Mouse (Mus musculus) embryonic facial prominence, embryonic 11.5 days (tissue): Measurements from ENCODE around the gene Btg4. TPM values are rescaled to one million over a fixed set of nuclear protein-coding genes. Genes with fewer than 3 reads are reported as not detected.

Source experiments
- ATAC-seq: fragments of 200-750 bp; cut with Nextera tagmentation; replicated peaks from 2 replicates; pipeline ENCODE4 v1.8.0; 2017; ENCODE audit warnings: low read depth; ENCODE audit not compliant: insufficient number of reproducible peaks, low FRiP score, low TSS enrichment
- DNase-seq: peaks from one replicate; pipeline ENCODE4 v3.0.0-alpha.2; 2015; ENCODE audit warnings: low spot score
- H3K27ac ChIP-seq: fragments of 300-500 bp; sonication (generic); replicated peaks from 2 replicates; pipeline ENCODE4 v1.5.1; 2014; ENCODE audit warnings: mild to moderate bottlenecking, low read depth, low read length, control low read depth
- H3K27me3 ChIP-seq: fragments of 300-500 bp; sonication (generic); 2 replicates; pipeline ENCODE4 v1.6.1; 2014; ENCODE audit warnings: mild to moderate bottlenecking, low read length, moderate library complexity, mixed read lengths; ENCODE audit not compliant: control insufficient read depth, insufficient read depth
- H3K36me3 ChIP-seq: fragments of 300-500 bp; sonication (generic); replicated peaks from 2 replicates; pipeline ENCODE4 v1.6.1; 2014; ENCODE audit warnings: low read depth, mild to moderate bottlenecking, low read length, moderate library complexity, mixed read lengths; ENCODE audit not compliant: control insufficient read depth, insufficient read depth
- H3K4me1 ChIP-seq: fragments of 300-500 bp; sonication (generic); 2 replicates; pipeline ENCODE4 v1.6.1; 2014; ENCODE audit warnings: low read length, mixed read lengths; ENCODE audit not compliant: control insufficient read depth, insufficient read depth
- H3K4me2 ChIP-seq: fragments of 300-500 bp; sonication (generic); 2 replicates; pipeline ENCODE4 v1.6.1; 2014; ENCODE audit warnings: low read depth, mild to moderate bottlenecking, control low read depth, low read length, moderate library complexity
- H3K4me3 ChIP-seq: fragments of 300-500 bp; sonication (generic); 2 replicates; pipeline ENCODE4 v1.5.1; 2014; ENCODE audit warnings: low read depth, low read length, control low read depth
- H3K9ac ChIP-seq: fragments of 300-500 bp; sonication (generic); replicated peaks from 2 replicates; pipeline ENCODE4 v1.6.1; 2014; ENCODE audit warnings: mild to moderate bottlenecking, control low read depth, low read length
- H3K9me3 ChIP-seq: fragments of 300-500 bp; sonication (generic); replicated peaks from 2 replicates; pipeline ENCODE4 v1.6.1; 2016; ENCODE audit warnings: mild to moderate bottlenecking, low read length, inconsistent platforms, mixed read lengths; ENCODE audit not compliant: control insufficient read depth
- WGBS: fragments of 180-500 bp; shearing (Covaris S2); extraction: QIAGEN DNeasy Blood & Tissue Kit; methylation state at CpG from one replicate; pipeline ENCODE4 v1.1.7; 2014; 5-methylcytosine and 5-hydroxymethylcytosine counted together
- polyA plus RNA-seq: library from polyadenylated mRNA; unstranded; fragments of >200 nt; fragmentation: Nextera tagmentation; extraction: Ambion mirVana; gene quantifications from 2 replicates; pipeline ENCODE4 v1.2.1, GENCODE M21; 2014

The Btg4 gene
- polyA plus RNA-seq, result not detected in 2 replicates

DNA sequence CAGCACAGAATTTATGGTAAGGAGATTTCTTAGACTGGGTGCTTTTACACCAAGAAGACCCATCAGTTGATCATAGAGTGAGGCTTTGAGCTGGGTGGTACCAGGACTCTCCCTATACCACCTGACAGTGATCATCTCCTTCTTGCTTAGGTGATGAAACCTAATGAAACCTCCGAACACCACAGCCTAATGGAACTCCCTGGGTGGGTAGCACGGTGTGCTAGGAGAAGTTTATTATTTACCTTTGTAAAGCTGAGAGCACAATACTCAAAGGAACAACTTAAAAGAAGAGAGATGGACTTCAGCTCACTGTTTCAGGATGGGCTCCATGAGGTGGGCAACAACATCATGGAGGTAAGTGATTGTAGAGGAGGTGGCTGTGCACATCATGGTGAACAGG lies at the start of gene Btg4:
TSS of gene Btg4 (plus strand) at position 301 of the 400 bp plus-strand sequence.
- H3K9ac ChIP-seq, result no peak within 1 kb of the TSS
- no peaks in the 10 kb centered on the region for H3K4me1 ChIP-seq
- H3K9me3 ChIP-seq, result no peaks in the 10 kb centered on the region
- DNase-seq, result no peak
- H3K27ac ChIP-seq, result no peak within 1 kb of the TSS
- 89% methylated on average over 2 of the region's 2 CpGs for WGBS
- no peaks in the 10 kb centered on the region for H3K36me3 ChIP-seq
- no peak within 1 kb of the TSS for H3K4me2 ChIP-seq
- no peaks in the 10 kb centered on the region for H3K27me3 ChIP-seq
- no peak within 1 kb of the TSS for H3K4me3 ChIP-seq
- no peak for ATAC-seq

DNA sequence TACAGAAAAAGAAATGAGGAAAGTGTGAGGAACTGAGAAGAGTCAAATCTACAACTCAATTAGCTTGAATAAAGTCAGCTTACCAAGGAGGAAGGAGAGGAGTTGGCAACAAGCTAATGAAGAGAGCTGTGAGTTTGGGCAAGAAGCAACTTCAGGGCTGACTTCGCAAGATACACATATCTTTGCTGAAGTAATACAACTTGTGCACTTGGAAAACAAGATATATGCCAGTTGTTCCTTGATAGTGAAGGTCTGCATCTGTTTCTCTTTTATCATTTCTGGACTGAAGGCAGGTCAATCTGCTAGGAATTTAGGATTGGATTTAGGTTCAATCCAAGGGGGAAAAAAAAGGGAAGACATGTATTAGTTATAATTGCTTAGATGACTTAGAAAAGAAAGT lies 47.1 kb upstream of the Btg4 start:
- WGBS, result 97% methylated on average over 1 of the region's 1 CpGs
- Histone ChIP-seq H3K36me3 (no peaks in the 10 kb centered on the region), H3K4me3 (no peak overlapping the region)

DNA sequence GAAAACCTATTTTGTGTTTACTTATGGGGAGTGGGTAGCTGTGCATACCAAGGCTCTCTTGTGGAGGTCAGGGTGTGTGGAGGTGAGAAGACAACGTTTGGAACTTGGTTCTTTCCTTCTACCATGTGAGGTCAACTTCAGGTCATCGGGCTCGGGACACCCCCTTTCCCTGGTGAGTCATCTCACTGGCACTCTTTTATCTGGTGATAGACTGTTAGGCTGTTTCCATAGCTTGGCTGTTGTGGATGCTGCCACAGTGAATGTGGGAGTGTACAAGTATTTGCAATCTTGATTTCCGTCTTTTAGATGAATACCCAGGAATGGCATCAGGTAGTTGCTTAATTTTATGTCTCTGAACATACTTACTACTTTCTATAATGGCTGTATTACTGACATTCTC lies 45.0 kb upstream of the Btg4 start:
- Histone ChIP-seq H3K27ac (no peak overlapping the region), H3K4me3 (no peak overlapping the region), H3K9me3 (no peaks in the 10 kb centered on the region), H3K36me3 (no peaks in the 10 kb centered on the region), H3K27me3 (no peaks in the 10 kb centered on the region), H3K9ac (no peak overlapping the region), H3K4me2 (no peak overlapping the region), H3K4me1 (no peaks in the 10 kb centered on the region)
- DNase-seq (no peak), ATAC-seq (no peak)
- 61% methylated on average over 4 of the region's 4 CpGs for WGBS

More for the DNA sequence above, 47.1 kb upstream of the Btg4 start:
- H3K4me1 ChIP-seq, result no peaks in the 10 kb centered on the region
- no peak overlapping the region for H3K4me2 ChIP-seq
- no peak for ATAC-seq
- no peaks in the 10 kb centered on the region for H3K9me3 ChIP-seq
- no peak overlapping the region for H3K9ac ChIP-seq
- no peaks in the 10 kb centered on the region for H3K27me3 ChIP-seq
- no peak overlapping the region for H3K27ac ChIP-seq
- DNase-seq, result no peak

DNA sequence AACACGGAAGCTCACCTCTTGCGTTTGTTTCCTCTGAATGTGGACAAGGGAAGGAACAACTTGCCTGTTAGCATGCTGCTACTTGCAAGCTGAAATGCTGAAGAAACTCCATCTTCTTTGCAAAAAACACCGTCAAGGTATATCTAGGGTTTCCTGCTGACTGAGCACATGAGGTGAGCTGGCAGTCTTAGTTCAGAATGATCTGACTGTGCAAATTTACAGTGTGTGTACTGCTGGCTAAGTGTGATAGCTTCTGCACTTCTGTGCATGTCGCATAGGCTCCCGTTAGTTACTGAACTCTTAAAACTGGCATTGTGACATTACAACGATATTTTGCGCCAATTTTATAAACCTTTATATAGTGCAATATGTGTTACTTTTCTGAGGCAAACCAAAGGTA lies 41.0 kb upstream of the Btg4 start:
- Histone ChIP-seq H3K27me3 (no peaks in the 10 kb centered on the region), H3K4me2 (no peak overlapping the region), H3K36me3 (no peaks in the 10 kb centered on the region), H3K9ac (no peak overlapping the region), H3K9me3 (no peaks in the 10 kb centered on the region), H3K4me1 (no peaks in the 10 kb centered on the region), H3K27ac (no peak overlapping the region), H3K4me3 (no peak overlapping the region)
- ATAC-seq (no peak), DNase-seq (no peak)
- 78% methylated on average over 7 of the region's 7 CpGs for WGBS

DNA sequence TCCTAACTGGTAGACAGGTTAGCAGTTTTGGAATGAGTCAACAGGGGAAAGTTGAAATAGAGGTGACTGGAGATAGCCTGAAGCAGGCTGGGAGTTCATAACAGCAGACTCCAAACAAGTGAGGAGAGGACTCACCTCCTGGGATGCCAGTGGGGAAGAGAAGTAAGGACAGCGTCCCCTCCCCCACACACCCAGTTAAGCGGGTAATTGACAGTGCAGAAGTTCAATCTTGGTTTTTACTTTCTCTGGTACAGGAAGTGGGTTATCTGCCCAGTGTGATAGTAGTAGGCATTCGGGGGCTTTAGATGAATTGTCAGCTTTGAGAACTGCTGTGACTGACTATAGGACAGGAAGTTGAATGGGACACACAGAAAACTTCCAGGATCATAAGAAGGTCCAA lies 40.4 kb upstream of the Btg4 start:
- WGBS, result 70% methylated on average over 3 of the region's 3 CpGs
- H3K4me3 ChIP-seq, result no peak overlapping the region
- H3K36me3 ChIP-seq, result no peaks in the 10 kb centered on the region
- H3K27me3 ChIP-seq, result no peaks in the 10 kb centered on the region
- no peak for DNase-seq
- no peaks in the 10 kb centered on the region for H3K9me3 ChIP-seq
- H3K27ac ChIP-seq, result no peak overlapping the region
- no peaks in the 10 kb centered on the region for H3K4me1 ChIP-seq
- H3K4me2 ChIP-seq, result no peak overlapping the region
- no peak for ATAC-seq
- no peak overlapping the region for H3K9ac ChIP-seq

DNA sequence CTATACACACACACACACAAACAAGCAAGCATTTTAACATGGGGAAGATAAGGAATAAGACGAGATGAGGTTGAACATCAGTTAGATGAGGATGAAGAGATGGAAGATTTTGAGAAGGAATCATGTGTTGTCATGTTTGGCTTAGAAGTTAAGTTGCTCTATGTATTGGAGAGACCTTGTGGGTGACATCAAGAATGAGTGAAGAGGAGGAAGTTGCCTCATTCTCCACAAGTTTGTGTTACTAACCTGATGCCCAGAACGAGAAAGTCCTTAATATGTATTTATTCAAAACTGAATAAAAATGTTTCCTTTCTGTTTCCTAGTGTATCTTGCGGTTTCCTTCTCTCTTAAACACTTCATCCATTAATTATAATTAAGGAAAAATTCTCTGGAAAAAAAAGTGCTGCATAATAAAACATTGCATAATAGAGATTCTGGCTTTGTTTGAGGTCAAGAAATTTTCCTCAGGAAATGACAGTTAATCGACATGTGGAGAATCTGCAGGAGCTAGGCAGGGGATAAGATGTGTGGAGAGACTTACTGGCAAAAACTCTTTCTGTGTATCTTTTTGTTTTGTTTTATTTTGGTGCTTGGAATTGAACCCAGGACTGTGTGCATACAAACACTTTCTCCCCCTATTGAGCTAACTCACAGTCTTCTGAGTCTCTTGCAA lies 39.4 kb upstream of the Btg4 start:
- H3K4me2 ChIP-seq, result no peak overlapping the region
- H3K27ac ChIP-seq, result no peak overlapping the region
- WGBS, result 92% methylated on average over 4 of the region's 4 CpGs
- H3K9ac ChIP-seq, result no peak overlapping the region
- DNase-seq, result no peak
- no peaks in the 10 kb centered on the region for H3K27me3 ChIP-seq
- no peaks in the 10 kb centered on the region for H3K9me3 ChIP-seq
- no peaks in the 10 kb centered on the region for H3K36me3 ChIP-seq
- ATAC-seq, result no peak
- no peaks in the 10 kb centered on the region for H3K4me1 ChIP-seq
- no peak overlapping the region for H3K4me3 ChIP-seq

DNA sequence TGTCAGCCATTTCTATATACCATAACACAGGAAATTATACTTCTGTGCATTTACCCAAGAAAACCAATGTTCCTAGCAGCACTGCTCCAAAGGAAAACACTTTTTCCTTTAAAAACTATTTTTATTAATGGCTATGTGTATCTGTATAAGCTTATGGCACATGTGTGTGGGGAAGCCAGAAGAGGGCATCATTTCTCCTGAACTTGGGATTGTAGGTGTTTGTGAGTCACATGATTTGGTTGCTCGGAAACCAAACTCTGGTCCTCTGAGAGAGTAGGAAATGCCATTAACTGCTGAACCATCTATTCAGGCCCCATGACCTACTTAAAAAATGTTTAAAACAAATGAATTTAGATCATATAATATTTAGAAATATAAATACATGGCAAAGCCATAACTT lies 33.7 kb upstream of the Btg4 start:
- 72% methylated on average over 1 of the region's 1 CpGs for WGBS

DNA sequence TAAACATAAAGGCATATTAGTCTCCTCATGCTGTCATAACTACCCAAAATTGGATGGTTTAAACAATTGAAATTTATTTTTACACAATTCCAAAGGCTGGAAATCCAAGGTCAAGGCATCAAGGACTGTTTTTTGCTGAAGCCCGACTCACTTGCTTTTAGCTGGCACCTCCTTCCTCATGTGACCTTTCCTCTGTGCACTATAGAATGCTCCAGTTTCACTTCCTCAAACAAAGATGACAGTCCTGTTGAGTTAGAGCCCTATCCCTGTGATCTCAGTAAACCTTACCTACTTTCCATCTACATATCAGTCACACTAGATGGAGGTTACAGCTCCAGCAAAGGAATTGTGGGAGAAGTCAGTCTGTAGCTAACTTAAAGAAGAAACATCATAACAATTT lies 30.6 kb upstream of the Btg4 start:
- Histone ChIP-seq H3K36me3 (no peaks in the 10 kb centered on the region), H3K4me1 (no peaks in the 10 kb centered on the region), H3K27me3 (no peaks in the 10 kb centered on the region), H3K9ac (no peak overlapping the region), H3K4me2 (no peak overlapping the region), H3K27ac (no peak overlapping the region), H3K4me3 (no peak overlapping the region), H3K9me3 (no peaks in the 10 kb centered on the region)
- WGBS, result 53% methylated on average over 1 of the region's 1 CpGs
- ATAC-seq (no peak), DNase-seq (no peak)

More for the DNA sequence above, 33.7 kb upstream of the Btg4 start:
- Histone ChIP-seq H3K4me3 (no peak overlapping the region), H3K4me2 (no peak overlapping the region), H3K27me3 (no peaks in the 10 kb centered on the region), H3K36me3 (no peaks in the 10 kb centered on the region), H3K4me1 (no peaks in the 10 kb centered on the region), H3K9me3 (no peaks in the 10 kb centered on the region), H3K9ac (no peak overlapping the region), H3K27ac (no peak overlapping the region)
- DNase-seq, result peak; percentile 11
- no peak for ATAC-seq
